Mouse (Mus musculus) small intestine, adult 2 months (tissue): ENCODE results near the gene Drd5.

Experiments used
- CTCF ChIP-seq: fragments of 200-500 bp; IDR thresholded peaks from 2 replicates; pipeline ENCODE4 v1.5.1; 2012; ENCODE audit warnings: low read depth, mild to moderate bottlenecking, control low read depth, inconsistent platforms, low read length, moderate library complexity, mixed read lengths; ENCODE audit not compliant: insufficient replicate concordance, insufficient read length; ENCODE audit errors: extremely low read depth
- POLR2A ChIP-seq: fragments of 200-500 bp; IDR thresholded peaks from 2 replicates; pipeline ENCODE4 v1.6.1; 2012; ENCODE audit warnings: low read depth, mild to moderate bottlenecking, control low read depth, inconsistent platforms, low read length, moderate library complexity

GRCm38 (mm10) chr5:38302651-38303050, 16.5 kb upstream of the Drd5 start:
- TF ChIP-seq POLR2A (no peak), CTCF (no peak)
